Mouse (Mus musculus) hematopoietic stem cell, adult 5-6 weeks (primary cell): ENCODE measurements around the gene Dram1. TPM values are rescaled to one million over a fixed set of nuclear protein-coding genes. Genes with fewer than 3 reads are reported as not detected.

Source experiments
- ATAC-seq, 2 experiments: fragments of 125-278 bp in 1 of 2; replicated peaks in 1 of 2; 2 replicates each; pipeline ENCODE4 v1.8.0; 2016 to 2017; ENCODE audit warnings: inconsistent platforms in 2 of 2, mild to moderate bottlenecking in 2 of 2, moderate number of reproducible peaks in 2 of 2, low read depth in 1 of 2, moderate TSS enrichment in 1 of 2; ENCODE audit not compliant: low FRiP score in 2 of 2, poor library complexity in 2 of 2, severe bottlenecking in 2 of 2, insufficient read depth in 1 of 2, low TSS enrichment in 1 of 2
- total RNA-seq: library from RNA; stranded (forward); fragments of 172-1452, 232-1000 nt; gene quantifications from 2 replicates; pipeline ENCODE4 v1.2.3, GENCODE M21; 2017

Dram1 gene
- total RNA-seq, 1 experiment from 2014 or later: 1.5 TPM

DNA sequence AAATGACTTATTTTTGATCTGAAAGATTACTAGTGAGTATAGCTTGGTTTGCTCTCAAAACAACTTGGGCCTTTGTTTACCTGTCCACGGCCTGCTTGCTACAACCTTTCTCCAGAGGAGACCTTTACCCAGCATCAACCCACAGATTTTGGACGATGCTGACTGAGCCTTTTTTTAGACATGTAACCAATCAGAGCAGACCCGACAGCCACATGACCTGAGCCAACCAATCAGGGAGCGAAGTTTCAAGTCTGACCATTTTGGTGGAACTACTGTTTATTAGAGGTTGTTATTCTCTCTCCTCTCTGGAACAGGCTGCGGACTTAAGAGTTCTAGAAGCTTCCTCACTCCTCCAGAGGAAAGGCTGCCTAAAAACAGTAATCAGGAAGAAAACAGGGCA is 57.1 kb downstream of the Dram1 start:
- no peak for ATAC-seq

DNA sequence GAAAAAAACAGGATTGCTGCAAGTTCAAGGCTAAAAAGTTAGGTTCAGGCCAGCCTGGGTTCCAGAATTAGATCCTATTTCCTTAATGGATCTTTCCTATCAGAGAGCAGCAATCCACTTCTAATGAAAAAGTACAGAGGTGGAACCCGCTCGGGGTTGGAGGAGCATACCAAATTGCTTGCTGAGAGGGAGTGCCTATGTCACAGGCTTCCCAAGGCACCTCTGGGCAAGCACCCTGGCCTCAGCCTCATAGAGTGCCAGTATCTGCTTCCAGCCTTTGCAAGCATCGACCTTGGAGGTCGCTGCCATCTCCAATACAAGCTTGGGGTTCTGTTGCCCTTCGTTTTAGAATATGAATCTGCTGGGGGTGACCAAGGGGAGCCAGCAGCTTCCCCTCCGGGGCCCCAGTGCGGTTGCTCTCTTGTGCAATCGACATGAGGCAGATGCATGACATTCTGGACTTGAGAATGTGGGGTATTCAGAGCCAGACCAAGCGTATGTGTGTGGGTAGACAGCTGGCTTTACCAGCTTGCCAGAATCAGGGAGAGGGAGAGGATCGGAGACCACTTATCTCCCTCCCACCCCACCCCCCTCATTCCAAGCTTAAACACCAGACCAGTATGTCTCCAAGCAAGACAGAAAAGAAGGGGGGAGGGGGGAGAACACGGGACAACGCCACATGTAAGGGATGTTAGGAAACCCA is 58.0 kb downstream of the Dram1 start:
- peak in 1 of 2 experiments; percentile 49; a peak in 2 of 4 replicates for ATAC-seq

DNA sequence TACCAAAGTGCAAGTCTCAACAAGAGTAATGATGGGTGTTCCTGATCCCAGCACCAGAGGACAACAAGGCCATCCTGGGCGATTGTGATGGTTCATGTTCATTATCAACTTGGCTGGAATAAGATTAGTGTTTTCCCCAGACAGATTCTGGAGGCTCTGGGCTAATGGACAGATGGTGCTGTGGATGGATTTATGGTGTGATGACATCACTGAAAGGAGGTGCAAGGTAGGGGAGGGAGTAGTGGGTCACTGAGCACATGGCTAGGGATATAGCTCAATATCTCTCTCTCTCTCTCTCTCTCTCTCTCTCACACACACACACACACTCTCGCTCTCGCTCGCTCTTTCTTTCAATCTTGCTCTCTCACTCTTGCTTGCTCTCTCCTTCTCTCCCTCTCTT is 60.7 kb downstream of the Dram1 start:
- no peak for ATAC-seq

DNA sequence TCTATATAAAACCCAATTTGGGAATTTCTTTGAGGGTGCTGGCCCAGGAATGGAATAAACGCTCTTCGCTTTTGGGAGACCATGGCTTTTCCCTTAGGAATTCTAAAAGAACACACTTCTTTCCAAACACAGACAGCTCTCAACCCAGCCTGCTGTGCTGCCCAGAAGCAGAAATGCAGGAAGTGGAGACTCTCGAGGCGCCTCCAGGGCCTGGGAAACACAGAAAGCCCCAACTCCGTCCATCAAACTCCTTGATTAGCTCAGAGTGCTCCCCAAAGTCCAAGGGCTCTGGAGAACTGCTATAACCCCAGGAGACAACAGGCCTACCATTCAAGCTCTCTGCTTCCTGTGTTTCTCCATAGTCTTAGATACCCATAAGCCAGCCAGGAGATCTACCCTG is 61.7 kb downstream of the Dram1 start:
- no peak for ATAC-seq

DNA sequence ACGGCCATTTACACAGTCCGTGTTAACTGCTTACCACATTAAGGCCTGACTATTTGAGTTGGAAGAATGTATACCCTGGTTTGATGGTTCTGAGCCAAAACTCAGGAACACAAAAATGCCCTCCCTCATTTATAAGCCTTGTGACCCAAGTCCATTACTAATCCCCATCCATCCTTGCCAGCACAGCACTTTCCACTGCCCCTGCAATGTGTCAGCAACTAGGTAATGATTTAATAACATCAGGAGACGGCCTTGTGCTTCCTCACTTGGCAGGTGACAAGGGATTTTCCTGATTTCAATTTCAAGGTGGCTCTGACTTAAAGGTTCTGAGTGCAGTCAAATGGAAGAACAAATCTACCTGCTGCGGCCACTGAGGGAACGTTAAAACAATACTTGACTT is 64.0 kb downstream of the Dram1 start:
- ATAC-seq: no peak

DNA sequence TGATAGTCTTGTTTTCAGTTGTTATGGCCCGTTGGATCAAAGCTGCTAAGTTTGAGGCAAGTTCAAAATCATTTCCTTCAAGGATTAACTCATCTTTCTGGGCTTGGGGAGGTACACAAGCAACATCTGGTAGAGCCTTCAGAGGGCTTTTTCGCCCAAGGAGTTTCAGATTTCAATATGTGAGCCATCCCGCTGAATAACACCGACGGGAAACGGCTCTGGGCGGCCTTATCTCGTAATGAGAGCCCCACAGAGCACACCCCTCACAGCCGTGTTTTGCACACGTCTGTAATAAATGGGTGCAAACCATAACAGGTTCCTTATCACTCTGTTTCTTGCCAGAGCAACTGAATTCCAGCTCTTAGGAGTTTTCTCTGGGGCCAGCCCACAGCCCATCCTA is 69.0 kb downstream of the Dram1 start:
- no peak for ATAC-seq

DNA sequence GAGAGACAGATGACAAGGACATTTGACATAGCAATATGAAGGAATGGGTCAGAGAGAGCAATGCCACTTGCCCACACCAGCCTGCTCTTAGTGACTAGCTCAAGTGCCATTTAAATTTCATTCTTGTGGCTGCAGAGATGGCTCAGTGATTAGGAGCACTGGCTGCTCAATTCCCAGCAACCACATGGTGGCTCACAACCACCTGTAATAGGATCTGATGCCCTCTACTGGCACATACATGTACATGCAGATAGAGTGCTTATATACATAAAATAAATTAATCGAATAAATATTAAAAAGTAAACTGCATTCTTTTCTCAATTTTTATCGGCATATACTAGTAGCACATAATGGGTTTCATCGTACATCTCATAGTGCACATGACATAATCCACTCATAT is 72.6 kb downstream of the Dram1 start:
- ATAC-seq: no peak

DNA sequence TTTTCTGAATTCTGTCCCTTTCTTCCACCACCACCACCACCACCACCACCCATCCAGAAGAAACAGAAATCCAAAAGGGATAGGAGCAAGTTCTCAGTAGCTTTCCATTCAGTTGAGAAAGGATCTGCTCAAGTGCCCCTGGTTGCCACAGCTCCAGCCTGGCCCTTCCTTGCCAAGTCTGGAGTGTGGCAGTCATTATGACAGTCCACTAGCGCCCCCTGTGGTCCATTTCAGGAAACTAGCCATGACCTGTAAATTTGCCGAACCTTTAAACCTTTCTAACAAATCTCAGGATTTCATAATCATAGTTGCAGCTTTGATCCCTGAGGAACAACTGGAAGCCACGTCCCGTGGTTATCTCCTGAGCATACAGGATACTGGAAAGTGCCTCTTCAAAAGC is 74.6 kb downstream of the Dram1 start:
- peak; percentile 57 to 87 for ATAC-seq

DNA sequence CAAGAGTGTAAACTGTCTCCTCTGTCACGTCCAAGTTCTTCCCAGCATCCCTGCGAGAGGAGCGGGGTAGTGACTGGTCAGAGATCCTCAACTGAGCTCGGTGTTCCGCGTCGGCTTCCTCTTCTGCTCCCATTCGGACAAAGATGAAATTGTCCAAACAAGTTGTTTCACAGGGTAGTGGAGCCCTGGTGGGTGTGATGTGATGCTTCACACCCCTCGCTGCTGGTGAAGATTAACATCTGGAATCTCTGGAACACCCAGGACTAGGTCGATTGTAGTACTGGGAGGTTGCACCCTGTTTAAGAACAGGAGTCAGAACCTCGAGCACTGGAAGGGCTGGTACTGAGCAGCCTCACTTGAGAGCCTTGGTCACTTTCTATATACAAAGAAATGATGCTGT is 75.8 kb downstream of the Dram1 start:
- no peak for ATAC-seq

DNA sequence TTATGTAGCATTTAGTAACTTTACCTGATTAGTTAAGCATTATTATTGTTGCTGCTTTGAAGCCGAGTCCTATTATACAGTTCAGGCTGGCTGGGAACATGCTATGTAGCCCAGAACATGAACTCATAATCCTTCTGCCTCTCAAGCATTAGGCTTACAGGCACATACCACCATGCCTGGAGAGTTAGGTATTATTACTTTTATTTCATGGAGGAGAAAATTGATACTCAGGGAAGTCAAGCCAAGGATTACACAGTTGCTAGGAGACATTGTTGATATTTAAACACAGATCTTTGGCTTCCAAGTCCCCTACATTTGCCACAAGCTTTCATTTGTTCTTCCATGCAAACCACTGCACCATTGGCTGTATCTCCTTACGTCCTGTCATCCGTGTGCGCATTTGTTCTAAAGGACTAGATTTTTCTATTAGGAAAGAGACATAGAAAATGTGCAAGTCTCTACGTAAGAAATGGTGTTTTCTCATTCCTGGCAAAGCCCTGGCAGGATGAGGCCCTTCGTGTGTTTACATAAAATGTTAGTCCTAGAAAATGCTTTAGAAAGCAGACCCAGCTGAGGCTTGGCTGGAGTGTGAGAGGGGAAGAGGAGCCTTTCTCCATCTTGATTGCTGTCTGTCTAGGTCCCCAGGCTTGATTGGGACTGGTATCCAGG is 76.9 kb downstream of the Dram1 start:
- ATAC-seq: no peak

DNA sequence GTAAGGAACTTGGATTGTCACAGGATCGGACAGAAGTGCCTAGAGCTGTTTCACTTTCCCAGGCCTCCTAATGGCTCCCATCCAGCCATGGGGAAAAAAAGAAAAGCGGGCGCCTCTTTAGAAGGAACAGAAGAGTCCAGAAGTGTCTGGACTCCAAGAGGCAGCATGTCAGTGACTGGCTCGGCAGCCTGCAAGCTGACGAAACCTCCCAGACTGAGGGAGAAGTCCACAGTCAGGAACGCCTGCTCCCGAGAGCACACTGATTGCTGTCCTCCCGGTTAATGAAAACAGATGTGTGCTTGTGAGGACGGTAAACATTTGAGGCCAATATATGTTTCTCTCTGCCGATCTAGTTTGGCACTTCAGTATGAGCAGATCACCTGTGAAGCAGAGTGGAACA is 81.9 kb downstream of the Dram1 start:
- ATAC-seq: no peak

DNA sequence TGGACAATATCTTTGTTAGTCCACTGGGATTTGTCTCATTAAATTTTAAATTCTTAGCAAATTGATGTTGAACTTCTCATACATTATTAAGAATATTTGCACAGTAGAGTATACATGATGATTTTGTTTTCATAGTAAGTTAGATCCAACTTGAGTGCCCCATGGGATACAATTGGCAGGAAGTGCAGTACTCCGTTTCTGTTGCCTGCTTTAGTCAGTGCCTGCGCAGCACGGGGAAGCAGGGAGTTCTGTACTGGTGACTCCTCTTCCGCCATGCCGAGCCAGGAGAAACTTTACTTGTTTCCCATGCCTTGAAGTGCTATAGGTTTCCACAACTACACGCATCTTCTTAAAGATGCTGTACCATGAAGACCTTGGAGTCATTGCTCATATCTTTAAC is 83.8 kb downstream of the Dram1 start:
- no peak for ATAC-seq

DNA sequence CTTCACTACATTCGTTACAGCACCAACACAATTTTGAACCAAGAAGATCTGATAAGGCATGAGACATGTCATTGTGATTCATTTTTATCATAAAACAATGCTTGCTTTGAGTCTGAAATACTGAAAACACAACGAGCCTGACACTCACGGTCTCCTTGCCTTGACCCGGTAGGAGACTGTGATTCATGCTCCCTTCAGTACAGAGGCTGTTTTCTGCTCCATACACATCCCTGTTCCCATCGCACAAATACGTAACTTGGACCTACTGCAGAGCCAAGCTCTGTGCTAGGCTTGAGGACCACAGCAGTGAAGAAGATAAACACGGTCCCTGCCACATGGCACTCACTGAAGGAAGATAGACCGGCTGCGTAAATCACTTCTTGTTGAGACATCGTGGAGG is 90.8 kb downstream of the Dram1 start:
- ATAC-seq: no peak

DNA sequence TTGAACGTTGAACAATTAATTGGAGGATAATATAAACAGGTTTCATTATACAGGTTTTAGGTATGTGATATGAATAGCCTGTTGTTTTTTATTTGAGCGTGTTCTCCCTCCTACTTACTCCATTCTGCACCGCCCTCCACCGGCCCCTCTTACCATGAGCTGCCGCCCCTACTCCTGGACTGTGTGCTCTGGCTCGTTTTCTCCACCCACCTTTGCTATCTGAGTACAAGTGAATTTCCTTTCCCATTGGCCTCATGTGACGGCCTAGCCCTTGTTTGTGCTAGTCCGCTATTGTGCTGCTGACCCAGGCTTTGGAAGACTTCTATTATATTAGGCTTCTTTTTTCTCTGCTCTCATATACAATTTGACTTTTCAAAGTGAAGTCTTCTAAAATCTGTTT is 91.6 kb downstream of the Dram1 start:
- ATAC-seq: no peak

DNA sequence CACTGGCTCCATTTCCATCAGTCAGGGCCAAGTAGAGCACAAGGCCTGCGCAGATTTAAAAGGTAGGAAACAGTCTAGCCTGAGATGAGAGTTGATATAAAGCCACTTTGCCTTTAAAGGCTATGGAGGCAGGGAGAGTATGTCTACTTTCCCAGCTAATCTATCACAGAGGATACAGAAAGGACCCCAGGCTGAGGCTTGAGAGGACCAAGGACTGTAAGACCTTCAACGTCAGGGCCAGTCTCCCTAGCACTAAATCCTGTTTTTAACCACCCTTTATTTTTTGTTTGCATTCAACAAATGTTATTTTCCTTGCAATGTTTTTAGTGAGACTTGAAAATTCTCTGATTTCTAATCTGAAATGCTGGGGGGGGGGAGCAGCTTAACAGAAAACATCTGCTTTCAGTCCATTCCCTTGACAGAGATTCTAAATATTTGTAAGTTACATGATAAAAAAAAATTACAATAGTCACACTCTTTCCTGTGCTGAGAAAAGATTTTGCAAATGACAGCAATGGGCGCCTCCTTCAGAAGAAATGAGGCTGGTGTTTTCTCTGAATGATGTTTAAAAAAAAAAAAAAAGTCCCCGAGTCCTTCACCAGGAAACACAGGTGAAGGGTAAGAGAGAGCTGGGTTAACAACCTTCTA is 94.4 kb downstream of the Dram1 start:
- no peak for ATAC-seq

DNA sequence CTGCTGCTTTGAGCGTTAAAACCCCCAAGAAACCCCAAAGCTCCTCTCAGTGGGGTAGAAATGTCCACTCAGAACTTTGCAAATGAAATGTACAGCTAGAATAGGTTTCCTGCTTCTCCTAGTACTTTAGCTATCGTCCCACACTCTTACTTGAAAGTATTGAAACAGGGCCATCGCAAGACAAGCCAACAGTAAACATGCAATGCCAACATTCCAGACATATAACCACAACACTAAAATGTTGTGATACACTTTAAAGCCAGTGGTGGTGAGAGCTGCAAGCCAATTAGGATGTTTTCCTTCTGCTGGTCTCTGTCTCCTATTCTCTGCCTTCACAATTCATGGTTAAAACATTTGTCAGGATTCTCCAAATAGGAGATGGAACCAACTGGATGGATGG is 97.2 kb downstream of the Dram1 start:
- ATAC-seq: no peak

DNA sequence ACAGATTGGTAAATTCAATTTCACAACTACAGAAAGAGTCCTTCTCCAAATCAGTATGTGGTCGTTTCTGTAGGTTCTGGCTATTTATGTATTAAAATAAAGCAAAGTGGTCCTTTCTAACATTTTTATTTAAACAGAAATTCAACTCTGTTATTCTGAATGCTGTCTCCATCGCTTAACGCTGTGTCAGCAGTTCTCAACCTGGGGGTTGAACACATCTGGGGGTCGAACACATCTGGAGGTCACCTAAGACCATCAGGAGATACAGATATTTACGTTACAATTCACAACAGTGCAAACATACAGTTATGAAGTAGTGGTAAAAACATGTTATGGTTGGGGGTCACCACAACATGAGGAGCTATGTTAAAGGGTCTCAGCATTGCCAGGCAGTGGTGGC is 104.8 kb downstream of the Dram1 start:
- no peak for ATAC-seq
